Mouse (Mus musculus): ENCODE data around the gene Gm11273.
"Not testable (repeated sequence)": the region's sequence is repeated elsewhere in the genome, so short reads cannot be mapped to it uniquely, and the experiment has no call there.

Gene Gm11273

DNA sequence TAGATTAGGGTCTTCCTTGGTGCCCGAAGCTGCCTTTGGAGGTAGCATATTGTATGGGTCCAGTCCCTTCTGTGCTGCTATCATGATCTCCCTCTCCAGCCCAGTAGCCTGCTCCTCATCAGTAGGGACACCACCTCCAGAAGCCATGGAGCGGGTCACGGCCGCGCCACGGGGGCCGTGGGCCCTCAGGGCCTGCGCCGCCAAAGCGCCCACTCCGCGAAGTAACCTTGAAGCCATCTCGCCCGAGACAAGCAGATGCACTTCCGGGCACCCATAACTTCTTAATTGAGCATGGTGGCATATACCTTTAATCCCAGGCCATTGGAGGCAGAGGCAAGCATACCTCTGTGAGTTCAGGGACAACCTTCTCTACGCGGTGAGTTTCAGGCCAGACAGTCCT lies at the start of gene Gm11273:
Gene Gm11273 (minus strand): TSS at position 237 of the 400 bp plus-strand sequence.
- not testable (repeated sequence) for DNase-seq

DNA sequence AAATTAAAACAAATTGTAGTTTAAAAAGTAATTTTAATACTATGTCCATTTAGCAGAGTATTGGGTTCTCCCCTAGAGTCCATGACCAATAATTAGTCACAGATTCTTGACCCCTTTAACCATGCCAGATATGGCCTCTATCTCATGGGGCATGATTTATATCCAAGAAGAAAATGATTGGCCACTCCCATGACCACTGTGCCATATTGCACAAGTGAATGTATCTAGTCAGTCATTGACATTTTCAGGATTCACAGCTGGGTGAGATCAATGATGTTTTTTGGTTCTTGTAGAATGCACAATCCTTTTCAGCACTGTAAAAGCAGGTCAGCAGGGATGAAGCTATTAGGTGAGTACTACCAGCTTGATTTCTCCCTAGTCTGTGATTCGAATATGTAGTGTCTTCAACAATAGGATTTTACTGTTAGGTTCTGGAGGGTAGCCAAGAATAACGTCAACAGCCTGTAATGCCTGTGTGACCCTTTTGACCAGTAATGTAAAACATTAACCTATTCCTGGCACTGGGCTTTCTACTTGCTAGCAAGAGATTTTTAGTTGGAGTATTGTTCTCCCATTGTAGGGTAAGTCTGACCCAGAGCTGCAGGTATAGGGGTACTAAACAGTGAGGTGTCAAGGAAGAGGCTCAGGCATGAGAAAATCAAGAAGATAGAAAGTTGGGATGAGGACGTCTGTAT lies 49.3 kb upstream of the Gm11273 start:
- DNase-seq, result peak; percentile 55

GRCm38 (mm10) chr13:21549487-21549886 lies 48.3 kb upstream of the Gm11273 start:
- DNase-seq, result no peak

- DNase-seq, result no peak
These were observed 41.5 kb upstream of the Gm11273 start, which contains the start of gene Olfr1366 for GRCm38 (mm10) chr13:21542708-21543107. Gene Olfr1366, minus strand, starts transcription at chr13:21542808.

- DNase-seq, result peak; percentile 91
These were observed 29.6 kb upstream of the Gm11273 start, which contains the start of gene Zkscan8 for GRCm38 (mm10) chr13:21530781-21531201. Gene Zkscan8, minus strand, starts transcription at chr13:21531120.

- no peak for DNase-seq
These were observed 28.9 kb upstream of the Gm11273 start for GRCm38 (mm10) chr13:21530136-21530535.

DNA sequence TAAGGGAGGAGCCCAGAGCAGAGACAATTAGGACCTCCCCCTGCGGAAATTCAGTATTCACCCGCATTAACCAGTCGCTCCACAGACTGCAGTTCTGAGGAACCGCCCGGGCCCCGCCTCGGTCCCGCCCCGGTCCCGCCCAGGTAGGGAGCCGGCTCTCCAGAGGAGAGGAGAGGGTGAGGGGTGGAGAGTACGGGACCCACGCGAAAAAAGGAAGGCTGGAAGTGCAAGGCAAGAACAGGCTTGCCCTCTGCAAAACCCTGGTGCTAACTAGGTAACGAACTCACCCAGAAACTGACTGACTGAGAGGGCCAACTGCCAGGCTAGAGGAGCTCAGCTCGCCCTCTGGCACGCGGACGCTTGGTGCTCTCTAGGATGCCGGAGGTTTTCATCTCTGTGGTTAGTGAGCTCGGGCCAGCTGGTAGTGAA lies 5.0 kb upstream of the Gm11273 start:
- DNase-seq, result peak; percentile 83

DNA sequence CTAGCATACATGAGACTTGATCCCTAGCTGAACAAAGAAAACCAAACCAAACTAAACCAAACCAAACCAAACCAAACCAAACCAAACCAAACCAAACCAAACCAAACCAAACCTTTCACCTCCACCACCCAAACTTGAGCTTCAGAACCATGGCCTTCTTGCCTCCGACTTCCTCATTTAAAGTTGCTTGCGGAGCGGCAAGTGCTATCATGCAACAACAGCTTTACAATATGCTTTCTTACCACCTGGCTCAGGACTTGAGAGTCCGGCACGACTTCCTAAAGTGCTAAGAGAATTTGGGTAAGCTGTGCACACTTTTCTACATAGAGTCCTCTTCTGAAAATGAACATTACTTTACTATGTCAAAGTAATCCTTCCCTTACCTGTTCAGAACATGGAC lies 1.1 kb upstream of the Gm11273 start:
- no peak for DNase-seq

GRCm38 (mm10) chr13:21495080-21495479 lies 6.1 kb downstream of the Gm11273 start, which contains the start of gene AK157302:
Gene AK157302, plus strand, starts transcription at chr13:21495223.
- DNase-seq, result no peak

GRCm38 (mm10) chr13:21492847-21493246 lies 8.4 kb downstream of the Gm11273 start:
- no peak for DNase-seq

DNA sequence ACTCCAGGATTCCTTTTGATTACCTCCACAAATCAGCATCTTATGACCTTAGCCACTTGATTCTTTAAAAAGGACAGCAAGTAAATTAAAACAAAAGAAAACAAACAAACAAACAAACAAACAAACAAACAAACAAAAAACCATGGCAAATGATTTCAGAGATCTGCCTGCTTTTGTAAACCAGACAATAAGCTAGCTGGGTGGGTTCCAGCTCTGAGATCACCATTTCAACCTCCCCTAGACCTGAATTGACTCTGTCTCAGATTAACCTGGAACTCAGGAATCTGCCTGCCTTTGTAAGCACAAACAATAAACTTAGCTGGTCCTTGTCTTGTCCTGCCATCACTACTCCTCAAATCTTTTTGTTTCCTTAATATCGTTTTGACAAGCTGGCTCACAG lies 14.3 kb downstream of the Gm11273 start:
- no peak for DNase-seq

- peak; percentile 71 for DNase-seq
These were observed 22.2 kb downstream of the Gm11273 start, which contains the start of the genes Zkscan4 and Gm10065 for GRCm38 (mm10) chr13:21478759-21479670. Gene Zkscan4, plus strand, starts transcription at chr13:21478907. Gene Gm10065, minus strand, starts transcription at chr13:21479441.

GRCm38 (mm10) chr13:21472427-21472826 lies 28.8 kb downstream of the Gm11273 start:
- no peak for DNase-seq

DNA sequence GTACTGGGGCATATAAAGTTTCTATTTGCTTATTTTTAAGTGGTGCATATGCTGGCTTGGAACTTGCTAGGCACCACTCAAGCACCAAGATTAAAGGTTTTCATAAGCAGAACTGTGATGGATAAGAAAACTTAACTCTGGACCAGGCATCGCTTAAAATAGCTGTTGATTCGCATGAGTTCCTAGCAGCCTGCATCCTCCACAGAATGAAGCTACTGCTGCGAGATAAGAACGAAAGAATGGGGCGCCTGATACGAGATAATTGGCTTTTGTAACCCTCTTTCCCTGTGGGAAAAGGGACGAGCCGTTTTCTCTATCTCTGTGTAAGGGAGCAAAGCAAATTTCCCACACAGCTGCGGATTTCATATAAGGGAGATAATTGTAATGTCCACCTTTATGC lies 32.1 kb downstream of the Gm11273 start:
- no peak for DNase-seq

GRCm38 (mm10) chr13:21468061-21469019 lies 32.9 kb downstream of the Gm11273 start, which contains the start of gene Nkapl:
Gene Nkapl, minus strand, starts transcription at chr13:21468509.
- peak; percentile 78 for DNase-seq

- no peak for DNase-seq
These were observed 33.9 kb downstream of the Gm11273 start for GRCm38 (mm10) chr13:21467336-21467735.

DNA sequence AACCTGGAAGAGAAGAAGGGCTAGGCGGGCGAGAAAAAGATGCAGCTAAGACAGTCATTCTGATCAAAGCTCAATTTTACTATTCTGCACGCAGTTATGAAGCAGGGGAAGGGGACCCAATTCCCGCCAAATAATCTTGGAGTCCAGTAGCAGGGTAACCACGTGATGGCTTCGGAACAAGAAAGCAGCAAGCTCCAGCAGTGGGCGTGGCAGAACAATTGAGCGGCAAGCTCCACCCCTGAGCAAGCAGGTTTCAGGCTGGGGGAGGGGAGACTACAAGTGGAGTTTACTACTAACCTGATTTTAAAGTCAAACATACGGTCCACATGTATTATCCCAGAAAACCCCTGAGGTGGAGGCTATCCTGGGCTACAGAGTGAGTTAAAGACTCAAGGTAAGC lies 38.7 kb downstream of the Gm11273 start:
- not testable (repeated sequence) for DNase-seq

- no peak for DNase-seq
These were observed 44.9 kb downstream of the Gm11273 start for GRCm38 (mm10) chr13:21456347-21456746.

- DNase-seq, result no peak
These were observed 47.1 kb downstream of the Gm11273 start for GRCm38 (mm10) chr13:21454133-21454532.

- DNase-seq, result peak; percentile 92
These were observed 47.8 kb downstream of the Gm11273 start, which contains the start of gene Zscan26 for GRCm38 (mm10) chr13:21453449-21453848. Gene Zscan26, minus strand, starts transcription at chr13:21453730.

- DNase-seq, result peak; percentile 13
These were observed 48.2 kb downstream of the Gm11273 start for GRCm38 (mm10) chr13:21453042-21453441.
